Mouse (Mus musculus) megakaryocyte-erythroid progenitor cell, adult 5 weeks (primary cell): ENCODE results near the gene A930004D18Rik. TPM values are rescaled to one million over a fixed set of nuclear protein-coding genes. Genes with fewer than 3 reads are reported as not detected.

Source experiments
- polyA plus RNA-seq: library from polyadenylated mRNA; stranded (reverse); fragments of >175 nt; gene quantifications from 2 replicates; pipeline ENCODE4 v1.2.3, GENCODE M21; 2012

The A930004D18Rik gene
- 0.05 and 0.11 TPM in 2 replicates for polyA plus RNA-seq

GRCm38 (mm10) chr2:18037491-18037890 lies at the start of gene A930004D18Rik:
A930004D18Rik (minus strand) TSS chr2:18037737.

DNA sequence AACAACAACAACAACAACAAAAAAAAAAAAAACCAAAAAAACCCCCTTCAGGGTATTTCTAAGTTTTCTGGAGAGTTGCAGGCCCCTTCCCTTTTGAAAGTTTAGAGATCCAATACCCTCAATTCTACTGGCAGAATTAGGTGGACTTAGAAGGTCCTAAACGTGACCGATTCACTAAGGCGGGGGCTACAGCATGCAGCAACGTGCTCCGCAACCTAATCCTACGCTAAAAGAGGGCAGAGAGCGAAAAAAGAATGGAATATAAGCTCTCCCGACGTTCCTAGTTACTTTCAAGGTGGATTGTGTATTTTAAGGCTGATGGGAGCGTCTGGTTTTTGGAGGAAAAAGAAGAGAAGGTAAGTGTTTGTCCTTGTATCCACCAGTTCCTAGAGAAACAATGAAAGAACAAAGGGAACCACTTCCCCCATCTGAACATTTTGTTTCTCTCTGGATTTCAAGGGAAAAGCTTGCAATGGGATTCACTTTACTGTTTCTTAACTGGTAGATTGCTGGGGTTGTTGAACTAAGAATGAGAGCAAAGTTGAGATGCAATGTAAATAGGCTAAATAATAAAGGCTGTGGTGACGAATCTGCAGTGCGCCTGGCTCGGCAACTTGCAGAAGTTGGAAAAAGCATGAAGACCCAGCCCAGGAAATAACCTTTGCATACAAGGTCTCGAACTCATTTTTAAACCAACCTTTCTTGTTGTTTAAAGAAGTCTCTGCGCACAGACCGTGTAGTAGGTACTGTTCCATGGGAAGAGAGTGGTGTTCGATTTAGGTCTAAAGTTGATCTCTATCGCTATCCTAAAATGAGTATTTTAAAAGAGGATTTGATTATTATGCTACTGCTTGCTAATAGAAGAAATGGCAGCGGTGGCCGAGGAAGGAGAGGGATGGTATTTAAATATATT lies 17.7 kb upstream of the A930004D18Rik start, which contains the start of gene Mllt10:
Gene Mllt10, plus strand, starts transcription at position 222 of the 913 bp plus-strand sequence.

DNA sequence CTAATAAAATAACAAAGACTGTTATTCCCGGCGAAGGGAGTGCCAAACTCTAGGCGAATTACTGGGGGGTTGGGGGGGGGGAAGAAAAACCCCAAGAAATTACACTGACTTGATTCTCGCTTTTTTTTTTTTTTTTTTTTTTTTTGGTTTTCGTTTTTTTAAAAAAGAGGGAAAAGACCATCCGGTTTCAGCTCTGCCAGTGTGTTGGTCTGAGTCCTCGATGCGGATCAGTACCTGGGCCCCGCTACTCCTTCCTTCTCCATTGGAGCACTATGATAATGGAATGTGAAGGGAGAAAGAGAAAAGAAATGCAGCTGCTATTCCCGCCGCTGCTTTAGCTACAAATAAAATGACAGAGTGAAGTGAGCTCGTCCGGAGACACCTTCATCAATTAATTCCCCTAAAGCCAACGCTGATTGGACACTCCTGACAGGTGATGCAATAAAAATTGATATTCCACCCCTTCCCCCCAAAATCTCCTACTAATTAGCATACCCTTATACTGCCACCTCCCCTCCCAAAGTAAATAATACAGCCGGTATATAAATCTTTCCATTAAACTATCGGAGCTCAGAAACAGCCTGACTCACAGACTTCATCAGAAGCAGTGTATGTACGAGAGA lies 11.0 kb upstream of the A930004D18Rik start, which contains the start of gene Skida1:
Gene Skida1, minus strand, starts transcription at position 599 of the 623 bp plus-strand sequence.

GRCm38 (mm10) chr2:17996858-17997257 lies 40.7 kb downstream of the A930004D18Rik start, which contains the start of gene H2al2a:
H2al2a (minus strand) TSS chr2:17996958.

Other genes with a start within 250 kb of the A930004D18Rik start
- gene H2al2a, start 40.8 kb downstream of the A930004D18Rik start, polyA plus RNA-seq = not detected in 2 replicates
- 0.09 and 0.11 TPM in 2 replicates for gene Skida1, start 11.3 kb upstream of the A930004D18Rik start, polyA plus RNA-seq
- gene Mllt10, start 17.5 kb upstream of the A930004D18Rik start, polyA plus RNA-seq = 18.1 and 26.0 TPM in 2 replicates